Mouse (Mus musculus): ENCODE measurements around the gene Rnase11. TPM values are rescaled to one million over a fixed set of nuclear protein-coding genes. Genes with fewer than 3 reads are reported as not detected.
"Not testable (repeated sequence)": the region's sequence is repeated elsewhere in the genome, so short reads cannot be mapped to it uniquely, and the experiment has no call there.

Rnase11 gene
- total RNA-seq, 1 experiment from 2014 or later = not detected

- ATAC-seq (ENCODE audit: extremely low read depth, insufficient number of reproducible peaks, low FRiP score, poor library complexity, severe bottlenecking) = no peak
These were observed 26.5 kb downstream of the Rnase11 start for GRCm38 (mm10) chr14:51023457-51023856.

GRCm38 (mm10) chr14:51017256-51017655, 32.7 kb downstream of the Rnase11 start:
- ATAC-seq (ENCODE audit: extremely low read depth, insufficient number of reproducible peaks, low FRiP score, poor library complexity, severe bottlenecking) = no peak

- no peak for ATAC-seq (ENCODE audit: extremely low read depth, insufficient number of reproducible peaks, low FRiP score, poor library complexity, severe bottlenecking)
These were observed 34.2 kb downstream of the Rnase11 start for GRCm38 (mm10) chr14:51015780-51016179.

DNA sequence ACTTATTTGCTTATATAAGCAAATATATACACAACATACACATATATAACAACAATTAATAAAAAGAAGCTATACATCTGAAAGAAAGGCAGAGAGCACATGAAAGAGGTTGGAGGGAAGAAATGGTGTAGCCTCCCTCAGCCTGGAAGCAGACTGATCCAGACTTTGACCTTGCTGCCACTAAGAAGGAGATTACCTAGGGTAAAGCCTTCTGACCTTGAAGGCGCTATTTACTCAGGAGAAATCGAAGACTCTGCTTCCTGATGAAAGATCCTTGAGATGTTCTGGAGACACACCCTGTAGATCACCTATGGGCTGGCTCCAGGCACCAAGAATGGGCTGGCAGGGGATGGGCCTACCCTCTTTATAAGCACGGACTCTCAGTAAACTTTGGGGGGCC, 35.2 kb downstream of the Rnase11 start:
- ATAC-seq (ENCODE audit: extremely low read depth, insufficient number of reproducible peaks, low FRiP score, poor library complexity, severe bottlenecking) = not testable (repeated sequence)

DNA sequence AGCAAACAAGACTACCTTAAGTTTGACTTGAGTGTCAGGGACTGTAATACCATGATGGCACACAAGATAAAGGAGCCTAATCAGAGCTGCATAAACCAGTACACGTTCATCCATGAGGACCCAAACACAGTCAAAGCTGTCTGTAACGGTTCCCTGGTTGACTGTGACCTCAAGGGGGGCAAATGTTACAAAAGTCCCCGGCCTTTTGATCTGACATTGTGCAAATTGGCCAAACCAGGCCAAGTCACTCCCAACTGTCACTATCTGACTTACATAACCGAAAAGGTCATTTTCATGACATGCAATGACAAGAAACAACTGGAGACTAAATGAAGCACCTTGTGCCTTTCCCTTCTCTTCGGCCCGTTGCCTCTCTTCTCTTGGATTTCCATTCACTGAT, 40.4 kb downstream of the Rnase11 start:
- no peak for ATAC-seq (ENCODE audit: extremely low read depth, insufficient number of reproducible peaks, low FRiP score, poor library complexity, severe bottlenecking)

DNA sequence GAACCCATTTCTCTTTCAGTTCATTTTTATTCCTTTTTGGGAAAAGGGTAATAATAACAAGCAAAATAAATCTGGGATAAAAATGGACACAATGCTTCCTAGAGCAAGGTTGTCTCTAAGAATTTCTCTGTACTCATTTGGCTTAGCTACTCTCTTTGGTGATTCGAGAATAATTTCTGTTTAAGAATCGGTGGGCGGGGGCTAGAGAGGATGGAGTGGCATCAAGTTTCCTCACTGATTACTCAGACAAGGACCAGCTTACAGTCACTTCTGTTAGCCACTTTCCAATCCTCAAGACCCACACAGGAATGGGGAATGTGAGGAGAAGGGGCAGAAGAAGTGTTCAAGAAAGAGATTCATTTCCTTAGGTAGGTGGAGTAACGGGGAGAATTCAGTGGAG, 41.2 kb downstream of the Rnase11 start:
- ATAC-seq (ENCODE audit: extremely low read depth, insufficient number of reproducible peaks, low FRiP score, poor library complexity, severe bottlenecking) = no peak

DNA sequence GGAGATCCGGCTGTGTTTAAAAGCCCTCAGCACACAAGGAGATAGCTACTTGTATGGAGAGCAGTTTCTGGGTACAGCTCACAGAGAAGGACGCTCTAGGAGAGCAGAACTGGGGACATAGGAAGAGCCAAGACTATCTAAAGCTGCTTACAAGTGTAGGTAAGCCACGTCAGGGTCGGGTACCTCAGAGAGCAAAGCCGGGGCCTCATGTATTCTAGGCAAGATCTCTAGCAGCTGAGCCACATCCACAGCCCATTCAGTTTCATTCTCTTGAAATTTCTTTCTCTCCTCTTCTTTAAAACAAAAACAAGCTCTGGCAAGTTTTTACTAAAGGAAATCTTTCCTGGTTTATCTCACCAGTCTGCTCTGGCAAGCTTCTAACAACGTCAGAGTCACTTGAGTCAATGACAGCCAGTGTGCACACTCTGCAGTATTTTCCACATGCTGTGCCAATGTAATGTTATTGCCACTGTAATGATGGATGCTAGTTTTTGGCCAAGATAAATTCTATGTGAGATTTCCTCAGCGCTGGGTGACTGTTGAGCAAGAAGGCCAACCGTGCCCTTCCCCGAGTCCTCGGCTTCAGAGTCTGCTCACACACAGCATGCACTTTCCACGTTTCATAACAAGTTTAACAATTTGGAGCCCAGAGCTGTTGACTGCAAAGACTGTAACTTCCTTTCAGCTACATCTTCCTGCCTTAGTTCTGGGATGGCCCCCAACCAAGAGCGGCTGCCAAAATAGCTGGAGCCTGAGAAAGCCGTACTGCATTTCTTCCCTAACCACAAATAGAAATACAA, 41.8 kb downstream of the Rnase11 start:
- ATAC-seq (ENCODE audit: extremely low read depth, insufficient number of reproducible peaks, low FRiP score, poor library complexity, severe bottlenecking) = no peak

GRCm38 (mm10) chr14:51007152-51007801, 42.7 kb downstream of the Rnase11 start, which contains the start of gene Rnase10:
TSS of gene Rnase10 (plus strand) at chr14:51007751.
- no peak for ATAC-seq (ENCODE audit: extremely low read depth, insufficient number of reproducible peaks, low FRiP score, poor library complexity, severe bottlenecking)

Other genes starting within 250 kb of the Rnase11 start
- gene Ccnb1ip1, start 242.4 kb downstream of the Rnase11 start, total RNA-seq (2017) = not detected in 2 replicates
- gene Parp2, start 242.3 kb downstream of the Rnase11 start, total RNA-seq (2017) = 79.5 and 95.5 TPM in 2 replicates
- gene Tep1, start 179.6 kb downstream of the Rnase11 start, total RNA-seq (2017) = 36.1 and 41.5 TPM in 2 replicates
- gene Klhl33, start 152.7 kb downstream of the Rnase11 start, total RNA-seq (2017) = not detected in 2 replicates
- 46.7 and 58.8 TPM in 2 replicates for gene Osgep, start 125.3 kb downstream of the Rnase11 start, total RNA-seq (2017)
- gene Apex1, start 125.2 kb downstream of the Rnase11 start, total RNA-seq (2017) = 12.3 and 23.3 TPM in 2 replicates
- 48.2 and 58.0 TPM in 2 replicates for gene Pip4p1, start 119.3 kb downstream of the Rnase11 start, total RNA-seq (2017)
- 53.4 and 69.2 TPM in 2 replicates for gene Pnp, start 119.1 kb downstream of the Rnase11 start, total RNA-seq (2017)
- not detected in 2 replicates for gene Gm49342, start 105.6 kb downstream of the Rnase11 start, total RNA-seq (2017)
- gene Pnp2, start 94.2 kb downstream of the Rnase11 start, total RNA-seq (2017) = 1.4 TPM in 1 of 2 replicates, not detected in the other
- gene Rnase10, start 42.4 kb downstream of the Rnase11 start, total RNA-seq (2017) = not detected in 2 replicates
- not detected in 2 replicates for gene Rnase9, start 8.3 kb downstream of the Rnase11 start, total RNA-seq (2017)
- gene Rnase12, start 7.5 kb upstream of the Rnase11 start, total RNA-seq (2017) = 2.6 TPM in 1 of 2 replicates, not detected in the other
- gene Olfr750, start 24.3 kb upstream of the Rnase11 start, total RNA-seq (2017) = not detected in 2 replicates
- gene Rnase4, start 40.9 kb upstream of the Rnase11 start, total RNA-seq (2017) = 2.0 and 2.1 TPM in 2 replicates
- 2.2 and 2.3 TPM in 2 replicates for gene Ang, start 41.0 kb upstream of the Rnase11 start, total RNA-seq (2017)
- not detected in 2 replicates for gene Eddm3b, start 64.3 kb upstream of the Rnase11 start, total RNA-seq (2017)
- gene Rnase6, start 73.7 kb upstream of the Rnase11 start, total RNA-seq (2017) = 227 and 232 TPM in 2 replicates
- gene Rnase1, start 96.6 kb upstream of the Rnase11 start, total RNA-seq (2017) = not detected in 2 replicates
- not detected in 2 replicates for gene Rnase2b, start 112.1 kb upstream of the Rnase11 start, total RNA-seq (2017)
- gene Ang2, start 149.0 kb upstream of the Rnase11 start, total RNA-seq (2017) = not detected in 2 replicates
- not detected in 2 replicates for gene Ear14, start 153.2 kb upstream of the Rnase11 start, total RNA-seq (2017)
- not detected in 2 replicates for gene Rnase2a, start 205.9 kb upstream of the Rnase11 start, total RNA-seq (2017)